Mouse (Mus musculus) embryonic fibroblast, embryonic 13.5 days (primary cell): Measurements from ENCODE around the gene Cd86. TPM values are rescaled to one million over a fixed set of nuclear protein-coding genes. Genes with fewer than 3 reads are reported as not detected.

Experiments
- H3K27ac ChIP-seq: 2 replicates; pipeline ENCODE4 v1.5.1; 2012; ENCODE audit warnings: low read length, control low read depth, inconsistent platforms; ENCODE audit not compliant: insufficient read depth
- H3K4me1 ChIP-seq: 2 replicates; pipeline ENCODE4 v1.6.1; 2011; ENCODE audit warnings: low read length; ENCODE audit not compliant: control insufficient read depth, insufficient read depth
- H3K4me3 ChIP-seq: 2 replicates; pipeline ENCODE4 v1.5.1; 2011; ENCODE audit warnings: mild to moderate bottlenecking, control low read depth, low read length; ENCODE audit not compliant: insufficient read depth
- CTCF ChIP-seq: IDR thresholded peaks from 2 replicates; pipeline ENCODE4 v1.5.1; 2011; ENCODE audit warnings: mild to moderate bottlenecking, control low read depth, low read length, moderate library complexity, borderline replicate concordance; ENCODE audit not compliant: insufficient read depth
- POLR2A ChIP-seq: IDR thresholded peaks from 2 replicates; pipeline ENCODE4 v1.6.1; 2011; ENCODE audit warnings: low read depth, mild to moderate bottlenecking, control low read depth, low read length, moderate library complexity
- polyA plus RNA-seq: library from polyadenylated mRNA; stranded (reverse); fragments of >200 nt; gene quantifications from 2 replicates; pipeline ENCODE4 v1.2.4, GENCODE M21; 2011; ENCODE audit warnings: low read depth; ENCODE audit not compliant: missing spikeins, insufficient read length

The Cd86 gene
- polyA plus RNA-seq, 1 experiment, result 0.21 TPM

DNA sequence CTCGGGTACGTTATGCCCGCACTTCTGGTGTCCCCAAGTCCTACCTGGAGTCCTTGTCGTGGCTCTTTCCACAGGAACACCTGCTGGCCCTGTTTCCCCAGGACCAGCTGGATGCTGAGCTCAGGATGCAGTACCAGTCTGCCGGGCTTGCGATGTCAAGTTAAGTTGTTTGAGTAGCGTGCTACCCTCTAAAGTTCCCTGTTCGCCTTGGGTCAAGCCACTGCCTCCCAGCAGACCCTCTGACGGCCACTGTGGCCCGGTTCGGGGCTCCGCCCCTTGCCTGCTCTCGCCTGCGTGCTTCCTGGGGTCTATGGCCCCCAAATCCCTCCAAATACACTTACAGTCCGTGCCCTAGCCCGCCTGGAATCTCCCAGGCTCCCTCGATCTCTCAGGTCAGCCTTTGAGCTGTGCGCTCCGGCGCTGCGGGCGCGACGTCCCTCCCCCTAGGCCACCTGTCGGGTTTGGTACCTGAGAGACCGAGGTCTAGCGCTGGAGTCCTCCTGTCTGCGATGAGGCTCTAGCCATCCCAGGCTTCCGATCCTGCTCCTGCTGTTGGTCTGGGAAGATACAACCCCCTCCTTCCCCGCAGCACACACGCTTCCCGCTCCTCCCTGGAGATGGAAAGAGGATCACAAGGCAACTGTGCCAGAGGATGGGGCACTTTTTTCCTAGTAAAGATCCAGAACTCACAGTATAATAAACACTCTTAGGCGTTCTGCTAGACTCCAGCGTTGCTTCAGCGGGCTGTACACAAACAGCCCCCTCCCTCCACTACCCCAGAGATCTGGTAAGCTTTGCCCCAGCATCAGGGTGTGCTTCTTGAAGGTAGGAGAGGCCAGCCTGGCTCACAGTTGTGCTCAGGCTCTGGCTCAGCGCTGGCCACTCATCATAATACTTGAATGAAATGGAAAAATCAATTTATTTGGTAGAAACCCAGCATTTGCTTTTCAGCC lies 104.2 kb downstream of the Cd86 start, which contains the start of gene Casr:
Gene Casr, minus strand, starts transcription at position 756 of the 953 bp plus-strand sequence.
- no peak within 1 kb of the TSS for H3K27ac ChIP-seq
- TF ChIP-seq POLR2A (no peak), CTCF (no peak)
- no peak within 1 kb of the TSS for H3K4me3 ChIP-seq
- no peaks in the 10 kb centered on the region for H3K4me1 ChIP-seq

DNA sequence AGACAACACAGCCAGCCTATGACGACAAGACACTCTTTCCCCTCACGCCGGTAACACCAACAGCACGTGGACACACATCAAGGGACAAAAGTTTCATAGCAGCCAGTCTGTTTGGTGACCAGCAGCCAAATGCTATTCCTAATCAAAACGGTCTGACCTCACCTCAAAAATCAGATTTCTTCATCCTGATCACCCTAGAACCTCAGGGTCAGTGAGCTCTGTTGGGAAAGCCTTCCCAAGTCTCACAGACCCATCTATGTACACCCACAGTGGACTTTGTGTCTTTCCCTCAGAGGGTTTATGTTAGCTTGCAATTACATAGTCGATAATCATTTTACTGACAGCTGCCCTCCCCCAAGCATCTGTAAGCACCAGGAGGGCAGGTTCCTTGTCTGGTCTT lies 106.3 kb downstream of the Cd86 start:
- TF ChIP-seq CTCF, result no peak
- no peak for TF ChIP-seq POLR2A
- Histone ChIP-seq H3K27ac (no peak overlapping the region), H3K4me1 (no peaks in the 10 kb centered on the region), H3K4me3 (no peak overlapping the region)

DNA sequence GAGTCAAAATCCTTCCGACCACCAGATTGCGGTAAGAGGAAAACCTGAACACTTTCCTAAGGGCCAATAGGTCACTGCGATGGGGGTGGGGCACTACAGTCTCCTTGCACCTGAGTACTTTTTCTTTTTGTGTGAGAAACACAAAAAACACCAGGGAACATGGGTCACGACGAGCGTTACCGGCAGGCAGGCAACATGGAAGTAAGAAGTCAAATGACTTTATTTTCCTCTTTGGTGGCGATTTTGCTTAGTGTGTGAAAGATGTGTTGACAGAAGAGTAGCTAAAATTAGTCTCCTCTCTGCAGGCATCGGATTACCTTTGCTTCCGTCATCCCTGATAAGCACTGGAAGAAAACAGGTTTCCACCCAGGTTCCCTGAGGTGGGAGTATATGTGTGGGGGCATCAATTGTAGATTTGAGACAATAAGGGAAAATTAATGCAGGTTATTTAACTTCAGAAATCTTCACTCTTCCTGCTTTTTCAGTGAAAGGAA lies 110.2 kb downstream of the Cd86 start:
- H3K27ac ChIP-seq, result no peak overlapping the region
- TF ChIP-seq POLR2A, result no peak
- TF ChIP-seq CTCF, result no peak
- H3K4me1 ChIP-seq, result no peaks in the 10 kb centered on the region
- no peak overlapping the region for H3K4me3 ChIP-seq

Other genes starting within 250 kb of the Cd86 start
- gene Stfa3, start 210.7 kb downstream of the Cd86 start, polyA plus RNA-seq, result not detected in 2 replicates
- gene Casr, start 103.9 kb downstream of the Cd86 start, polyA plus RNA-seq, result not detected in 2 replicates
- not detected in 2 replicates for gene Ildr1, start 27.9 kb upstream of the Cd86 start, polyA plus RNA-seq
- gene Slc15a2, start 118.9 kb upstream of the Cd86 start, polyA plus RNA-seq, result 0.86 TPM in 1 of 2 replicates, not detected in the other
- gene Iqcb1, start 162.3 kb upstream of the Cd86 start, polyA plus RNA-seq, result 17.6 and 23.3 TPM in 2 replicates
- gene Eaf2, start 208.9 kb upstream of the Cd86 start, polyA plus RNA-seq, result 1.0 and 1.9 TPM in 2 replicates
- gene Golgb1, start 209.1 kb upstream of the Cd86 start, polyA plus RNA-seq, result 57.5 and 64.4 TPM in 2 replicates